Mouse (Mus musculus): ENCODE measurements around the gene Tgif2.

DNA sequence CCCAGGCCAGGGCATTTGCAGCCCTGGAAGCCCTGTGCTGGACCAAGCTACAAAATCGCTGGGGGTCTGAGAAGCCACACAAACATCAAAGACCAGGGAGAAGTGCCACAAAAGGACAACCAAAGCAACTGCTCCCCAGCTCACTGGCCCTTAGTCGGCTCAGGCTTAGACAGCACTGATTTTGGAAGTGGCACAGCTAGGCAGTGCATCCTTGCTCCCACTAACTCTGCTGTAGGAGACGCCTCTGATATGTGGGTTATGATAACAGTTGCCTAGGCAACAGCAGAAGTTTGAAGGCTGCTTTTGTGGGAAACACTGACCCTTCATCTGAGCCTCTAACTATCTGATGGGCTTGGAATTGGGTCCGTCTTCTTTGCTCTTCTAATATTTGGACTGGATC lies 59.4 kb downstream of the Tgif2 start:
- TF ChIP-seq GATA1 (IDR thresholded peaks at IDR 0.05; ENCODE audit: low read length) (no peak; the same call in 1 of the 2 replicates), TAL1 (IDR thresholded peaks at IDR 0.05; ENCODE audit: low read length) (no peak)
